Mouse (Mus musculus): ENCODE measurements around the gene Klra4. TPM values are rescaled to one million over a fixed set of nuclear protein-coding genes. Genes with fewer than 3 reads are reported as not detected.
"Not testable (repeated sequence)": the region's sequence is repeated elsewhere in the genome, so short reads cannot be mapped to it uniquely, and the experiment has no call there.

Gene Klra4
- not detected in 2 replicates for polyA plus RNA-seq (2014; fragmentation: Nextera tagmentation; extraction: Ambion mirVana)

DNA sequence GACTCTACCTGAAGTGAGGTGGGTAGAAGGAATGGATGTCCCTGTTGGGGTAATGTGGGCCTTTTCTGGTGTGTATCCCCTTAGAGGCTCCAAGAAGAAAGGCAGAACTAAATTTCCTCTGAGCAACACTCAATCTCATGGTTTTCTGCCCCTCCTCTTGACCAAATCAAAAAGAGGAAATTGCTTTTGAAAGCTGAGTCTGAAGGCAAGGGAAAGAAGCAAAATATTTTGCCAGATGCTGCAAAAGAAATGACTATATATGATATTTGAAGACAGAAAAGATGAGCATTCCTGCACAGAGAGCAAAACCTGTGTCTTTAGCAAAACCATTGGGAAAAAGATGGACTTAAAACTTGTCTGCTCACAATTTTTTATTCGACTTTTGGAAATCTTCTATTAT is at the start of gene Klra4:
Klra4 (minus strand) TSS at position 101 of the 400 bp plus-strand sequence.
- H3K36me3 ChIP-seq (ENCODE audit: control insufficient read depth, insufficient read depth, low read length); H3K9ac ChIP-seq (replicated peaks; ENCODE audit: low read depth, low read length); H3K27me3 ChIP-seq (ENCODE audit: control insufficient read depth, insufficient read depth, low read length); H3K4me3 ChIP-seq (ENCODE audit: low read depth, low read length); H3K27ac ChIP-seq (ENCODE audit: low read depth, low read length); H3K9me3 ChIP-seq (ENCODE audit: control insufficient read depth, low read length); H3K4me2 ChIP-seq (ENCODE audit: low read depth, low read length); ATAC-seq (ENCODE audit: low read depth); H3K4me1 ChIP-seq (ENCODE audit: control insufficient read depth, insufficient read depth, low read length): not testable (repeated sequence)
- WGBS: 64% methylated on average over 1 of the region's 1 CpGs

GRCm38 (mm10) chr6:130110485-130110884 is 43.4 kb upstream of the Klra4 start:
- H3K4me3 ChIP-seq (ENCODE audit: low read depth, low read length): no peak overlapping the region
- ATAC-seq (ENCODE audit: low read depth): no peak
- no peaks in the 10 kb centered on the region for H3K4me1 ChIP-seq (ENCODE audit: control insufficient read depth, insufficient read depth, low read length)
- H3K4me2 ChIP-seq (ENCODE audit: low read depth, low read length): no peak overlapping the region
- H3K9ac ChIP-seq (replicated peaks; ENCODE audit: low read depth, low read length): no peak overlapping the region
- 100% methylated on average over 1 of the region's 1 CpGs for WGBS
- no peaks in the 10 kb centered on the region for H3K27me3 ChIP-seq (ENCODE audit: control insufficient read depth, insufficient read depth, low read length)
- no peaks in the 10 kb centered on the region for H3K36me3 ChIP-seq (ENCODE audit: control insufficient read depth, insufficient read depth, low read length)
- no peaks in the 10 kb centered on the region for H3K9me3 ChIP-seq (ENCODE audit: control insufficient read depth, low read length)
- no peak overlapping the region for H3K27ac ChIP-seq (ENCODE audit: low read depth, low read length)

GRCm38 (mm10) chr6:130102743-130103142 is 35.7 kb upstream of the Klra4 start:
- not testable (repeated sequence) for H3K27ac ChIP-seq (ENCODE audit: low read depth, low read length); H3K4me3 ChIP-seq (ENCODE audit: low read depth, low read length); H3K36me3 ChIP-seq (ENCODE audit: control insufficient read depth, insufficient read depth, low read length); H3K4me1 ChIP-seq (ENCODE audit: control insufficient read depth, insufficient read depth, low read length); H3K9me3 ChIP-seq (ENCODE audit: control insufficient read depth, low read length); ATAC-seq (ENCODE audit: low read depth); H3K27me3 ChIP-seq (ENCODE audit: control insufficient read depth, insufficient read depth, low read length); H3K4me2 ChIP-seq (ENCODE audit: low read depth, low read length); H3K9ac ChIP-seq (replicated peaks; ENCODE audit: low read depth, low read length)
- WGBS: 86% methylated on average over 3 of the region's 3 CpGs

DNA sequence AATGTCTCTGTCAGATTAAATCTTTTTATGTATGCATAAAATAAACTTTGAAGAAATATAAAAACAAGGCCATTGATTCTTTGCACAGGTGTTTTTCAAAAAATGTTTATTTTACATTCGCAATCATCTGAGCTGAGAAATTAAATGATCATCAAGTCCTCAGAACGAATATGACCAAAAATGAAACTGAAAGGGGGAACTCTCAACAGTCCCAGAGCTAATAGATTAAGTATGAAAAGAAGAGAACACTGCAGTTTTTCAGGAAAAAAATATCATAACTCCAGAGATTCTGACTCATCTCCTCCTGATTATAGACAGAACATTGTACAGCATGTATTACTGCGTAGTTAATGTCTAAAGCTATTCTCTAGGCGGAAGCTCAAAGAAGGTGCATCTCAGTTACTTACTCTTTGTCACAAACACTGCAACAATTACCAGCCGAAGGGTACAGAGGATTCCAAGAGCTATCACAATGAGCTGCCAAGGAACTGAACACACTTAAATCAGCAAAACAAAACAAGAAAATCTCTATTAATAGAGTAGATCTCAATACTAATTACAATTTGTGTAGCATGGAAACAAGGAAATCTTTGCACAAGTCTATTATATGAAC is 25.4 kb upstream of the Klra4 start:
- Histone ChIP-seq H3K4me3 (ENCODE audit: low read depth, low read length) (no peak overlapping the region), H3K36me3 (ENCODE audit: control insufficient read depth, insufficient read depth, low read length) (no peaks in the 10 kb centered on the region), H3K4me2 (ENCODE audit: low read depth, low read length) (no peak overlapping the region), H3K9me3 (ENCODE audit: control insufficient read depth, low read length) (no peaks in the 10 kb centered on the region), H3K27ac (ENCODE audit: low read depth, low read length) (no peak overlapping the region), H3K4me1 (ENCODE audit: control insufficient read depth, insufficient read depth, low read length) (no peaks in the 10 kb centered on the region), H3K27me3 (ENCODE audit: control insufficient read depth, insufficient read depth, low read length) (no peaks in the 10 kb centered on the region), H3K9ac (replicated peaks; ENCODE audit: low read depth, low read length) (no peak overlapping the region)
- WGBS: 82% methylated on average over 5 of the region's 5 CpGs
- ATAC-seq (ENCODE audit: low read depth): no peak

GRCm38 (mm10) chr6:130065196-130065595 is 1.9 kb downstream of the Klra4 start:
- WGBS: 79% methylated on average over 5 of the region's 5 CpGs
- Histone ChIP-seq H3K27ac (ENCODE audit: low read depth, low read length) (no peak overlapping the region), H3K9me3 (ENCODE audit: control insufficient read depth, low read length) (no peaks in the 10 kb centered on the region), H3K9ac (replicated peaks; ENCODE audit: low read depth, low read length) (no peak overlapping the region), H3K4me2 (ENCODE audit: low read depth, low read length) (no peak overlapping the region), H3K36me3 (ENCODE audit: control insufficient read depth, insufficient read depth, low read length) (no peaks in the 10 kb centered on the region), H3K4me3 (ENCODE audit: low read depth, low read length) (no peak overlapping the region), H3K27me3 (ENCODE audit: control insufficient read depth, insufficient read depth, low read length) (no peaks in the 10 kb centered on the region), H3K4me1 (ENCODE audit: control insufficient read depth, insufficient read depth, low read length) (no peaks in the 10 kb centered on the region)
- no peak for ATAC-seq (ENCODE audit: low read depth)

- H3K9me3 ChIP-seq (ENCODE audit: control insufficient read depth, low read length); H3K4me2 ChIP-seq (ENCODE audit: low read depth, low read length); H3K27ac ChIP-seq (ENCODE audit: low read depth, low read length); ATAC-seq (ENCODE audit: low read depth); H3K4me3 ChIP-seq (ENCODE audit: low read depth, low read length); H3K4me1 ChIP-seq (ENCODE audit: control insufficient read depth, insufficient read depth, low read length); H3K36me3 ChIP-seq (ENCODE audit: control insufficient read depth, insufficient read depth, low read length); H3K9ac ChIP-seq (replicated peaks; ENCODE audit: low read depth, low read length); H3K27me3 ChIP-seq (ENCODE audit: control insufficient read depth, insufficient read depth, low read length): not testable (repeated sequence)
- WGBS: 54% methylated on average over 4 of the region's 4 CpGs
Observed at GRCm38 (mm10) chr6:130035146-130035545, 31.9 kb downstream of the Klra4 start.

DNA sequence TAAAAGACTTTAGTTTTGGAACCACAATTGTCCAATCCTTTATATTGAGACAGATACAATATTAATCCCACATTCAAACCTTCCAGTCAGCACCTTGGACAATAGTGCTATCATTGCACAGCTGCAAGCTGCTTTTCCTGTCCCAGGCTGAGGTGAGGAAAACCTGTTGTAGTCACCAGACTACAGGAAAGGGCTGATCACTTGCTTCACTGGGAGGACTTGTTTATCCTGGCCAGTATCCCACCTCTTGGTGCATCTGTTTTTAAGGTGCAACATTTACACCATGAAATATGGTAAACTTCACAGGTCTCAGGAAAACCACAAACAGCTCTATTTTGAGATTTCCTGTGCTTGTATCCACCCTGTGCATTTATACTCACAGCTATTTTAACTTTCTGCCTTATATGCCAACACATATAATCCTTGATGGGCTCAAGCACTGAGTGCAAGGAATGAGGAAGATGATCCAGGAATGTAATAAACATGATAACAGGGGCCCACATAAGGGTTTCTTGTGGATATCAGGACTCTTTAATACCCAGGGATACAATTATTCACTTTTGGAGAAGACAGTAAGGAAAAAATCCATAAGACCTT is 35.5 kb downstream of the Klra4 start:
- ATAC-seq (ENCODE audit: low read depth); H3K27ac ChIP-seq (ENCODE audit: low read depth, low read length); H3K4me2 ChIP-seq (ENCODE audit: low read depth, low read length); H3K4me3 ChIP-seq (ENCODE audit: low read depth, low read length); H3K9me3 ChIP-seq (ENCODE audit: control insufficient read depth, low read length); H3K27me3 ChIP-seq (ENCODE audit: control insufficient read depth, insufficient read depth, low read length); H3K36me3 ChIP-seq (ENCODE audit: control insufficient read depth, insufficient read depth, low read length); H3K9ac ChIP-seq (replicated peaks; ENCODE audit: low read depth, low read length); H3K4me1 ChIP-seq (ENCODE audit: control insufficient read depth, insufficient read depth, low read length): not testable (repeated sequence)

DNA sequence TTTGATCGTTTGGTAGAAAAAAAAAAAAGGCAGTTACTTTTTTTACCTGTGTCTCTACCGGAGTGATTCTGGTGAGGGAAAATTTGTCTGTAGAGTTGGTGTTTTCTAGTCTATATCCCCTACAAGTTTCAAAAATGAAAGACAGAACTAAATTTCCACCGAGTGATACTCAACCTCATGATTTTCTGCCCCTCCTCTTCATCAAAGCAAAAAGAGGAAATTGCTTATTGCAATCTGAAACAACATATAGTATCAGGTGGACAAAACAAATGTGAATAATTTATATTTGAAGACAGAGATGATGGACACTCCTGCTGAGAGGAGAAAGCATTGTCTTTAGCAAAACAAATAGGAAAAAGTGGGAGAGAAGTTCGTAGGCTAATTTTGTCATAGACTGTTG is 40.2 kb downstream of the Klra4 start, which contains the start of gene Klra6:
Klra6 (minus strand) TSS at position 101 of the 400 bp plus-strand sequence.
- no peak for ATAC-seq (ENCODE audit: low read depth)
- 76% methylated on average over 4 of the region's 4 CpGs for WGBS

More for the DNA sequence above, 40.2 kb downstream of the Klra4 start, which contains the start of gene Klra6:
- no peak within 1 kb of the TSS for H3K27ac ChIP-seq (ENCODE audit: low read depth, low read length)
- peaks cover 2% of the 10 kb centered on the region; the same call in 1 of the 2 replicates for H3K9me3 ChIP-seq (ENCODE audit: control insufficient read depth, low read length)
- H3K4me1 ChIP-seq (ENCODE audit: control insufficient read depth, insufficient read depth, low read length): no peaks in the 10 kb centered on the region
- no peaks in the 10 kb centered on the region for H3K27me3 ChIP-seq (ENCODE audit: control insufficient read depth, insufficient read depth, low read length)
- no peak within 1 kb of the TSS for H3K4me2 ChIP-seq (ENCODE audit: low read depth, low read length)
- H3K9ac ChIP-seq (replicated peaks; ENCODE audit: low read depth, low read length): no peak within 1 kb of the TSS
- H3K36me3 ChIP-seq (ENCODE audit: control insufficient read depth, insufficient read depth, low read length): no peaks in the 10 kb centered on the region
- H3K4me3 ChIP-seq (ENCODE audit: low read depth, low read length): no peak within 1 kb of the TSS
